Mouse (Mus musculus) gastrocnemius, postnatal 25 days (tissue): ENCODE results near the gene Hsd3b7. TPM values are rescaled to one million over a fixed set of nuclear protein-coding genes. Genes with fewer than 3 reads are reported as not detected.
"Not testable (repeated sequence)": the region's sequence is repeated elsewhere in the genome, so short reads cannot be mapped to it uniquely, and the experiment has no call there.

Experiments used
- DNase-seq: peaks from one replicate; pipeline ENCODE4 v3.0.0; 2022
- total RNA-seq, 2 experiments: library from RNA; stranded (reverse); gene quantifications; 1 replicate in 1 of 2; 2 replicates in 1 of 2; pipeline ENCODE4 v1.2.3; 2021

The Hsd3b7 gene
- total RNA-seq, 2 experiments from 2014 or later, result 4.4 to 9.1 TPM

DNA sequence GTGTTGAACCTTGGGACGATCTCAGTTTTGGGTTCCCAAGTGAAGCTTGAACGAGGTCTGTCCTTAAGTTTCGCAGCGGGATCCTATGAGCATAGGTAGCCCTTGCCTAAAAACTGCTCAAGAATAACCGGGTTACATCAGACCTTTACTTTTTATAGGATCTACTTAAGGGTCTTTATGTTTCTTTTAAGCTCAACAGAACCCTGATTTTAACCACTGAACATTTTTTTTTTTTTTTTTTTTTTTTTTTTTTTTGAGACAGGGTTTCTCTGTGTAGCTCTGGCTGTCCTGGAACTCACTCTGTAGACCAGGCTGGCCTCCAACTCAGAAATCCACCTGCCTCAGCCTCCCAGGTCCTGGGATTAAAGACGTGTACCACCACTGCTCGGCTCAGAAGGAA, 24.6 kb upstream of the Hsd3b7 start:
- not testable (repeated sequence) for DNase-seq

DNA sequence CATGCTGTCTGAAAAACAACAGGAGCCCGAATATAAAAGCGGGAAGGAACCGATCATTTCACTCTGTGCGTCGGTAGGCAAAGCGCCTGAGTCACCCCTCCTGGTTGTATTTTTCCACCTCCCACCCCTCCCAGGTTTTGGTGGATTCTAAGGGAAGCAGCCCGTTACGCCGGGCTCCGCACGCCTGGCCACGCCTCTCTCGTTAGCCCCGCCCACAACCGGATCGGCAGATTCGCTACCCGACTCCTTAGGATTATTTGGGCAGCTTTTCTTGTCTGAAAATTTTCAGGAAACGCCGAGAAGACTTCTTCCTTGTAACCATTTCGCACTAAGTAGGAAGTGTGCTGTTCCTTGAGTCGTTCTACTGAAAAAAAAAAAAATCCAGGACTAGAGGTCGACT, 24.0 kb upstream of the Hsd3b7 start, which contains the start of gene Setd1a:
Gene Setd1a (plus strand): TSS at position 245 of the 400 bp plus-strand sequence.
- DNase-seq, result peak; percentile 77

DNA sequence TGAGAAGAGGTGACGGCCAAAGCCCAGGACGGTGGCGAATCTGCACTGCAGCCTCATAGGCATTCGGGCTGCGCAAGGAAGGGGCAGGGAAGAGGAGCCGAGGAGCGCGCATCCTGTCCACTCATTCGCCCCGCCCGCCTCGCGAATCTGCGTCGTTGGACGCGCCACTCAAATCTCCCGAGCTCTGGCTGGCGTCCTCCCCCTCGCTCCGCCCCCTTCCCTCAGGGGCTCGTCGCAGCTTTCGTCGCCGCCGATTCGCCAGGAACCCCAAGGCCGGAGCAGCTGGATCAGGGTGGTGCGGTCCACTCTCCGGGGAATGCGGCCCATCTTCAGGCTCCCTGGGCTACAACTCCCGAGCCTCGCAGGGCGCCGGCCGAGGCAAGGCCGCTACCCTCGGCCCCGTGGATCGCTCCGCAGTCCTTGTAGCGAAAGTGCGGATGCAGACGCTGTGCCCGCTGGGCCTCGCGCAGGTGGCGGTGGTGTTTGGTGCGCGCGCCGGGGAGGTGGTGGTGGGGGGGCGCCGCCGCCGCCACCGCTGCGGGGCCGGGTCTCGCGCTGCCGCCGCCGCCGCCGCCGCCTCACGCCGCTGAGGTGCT, 23.4 kb upstream of the Hsd3b7 start:
- peak; percentile 96 for DNase-seq

DNA sequence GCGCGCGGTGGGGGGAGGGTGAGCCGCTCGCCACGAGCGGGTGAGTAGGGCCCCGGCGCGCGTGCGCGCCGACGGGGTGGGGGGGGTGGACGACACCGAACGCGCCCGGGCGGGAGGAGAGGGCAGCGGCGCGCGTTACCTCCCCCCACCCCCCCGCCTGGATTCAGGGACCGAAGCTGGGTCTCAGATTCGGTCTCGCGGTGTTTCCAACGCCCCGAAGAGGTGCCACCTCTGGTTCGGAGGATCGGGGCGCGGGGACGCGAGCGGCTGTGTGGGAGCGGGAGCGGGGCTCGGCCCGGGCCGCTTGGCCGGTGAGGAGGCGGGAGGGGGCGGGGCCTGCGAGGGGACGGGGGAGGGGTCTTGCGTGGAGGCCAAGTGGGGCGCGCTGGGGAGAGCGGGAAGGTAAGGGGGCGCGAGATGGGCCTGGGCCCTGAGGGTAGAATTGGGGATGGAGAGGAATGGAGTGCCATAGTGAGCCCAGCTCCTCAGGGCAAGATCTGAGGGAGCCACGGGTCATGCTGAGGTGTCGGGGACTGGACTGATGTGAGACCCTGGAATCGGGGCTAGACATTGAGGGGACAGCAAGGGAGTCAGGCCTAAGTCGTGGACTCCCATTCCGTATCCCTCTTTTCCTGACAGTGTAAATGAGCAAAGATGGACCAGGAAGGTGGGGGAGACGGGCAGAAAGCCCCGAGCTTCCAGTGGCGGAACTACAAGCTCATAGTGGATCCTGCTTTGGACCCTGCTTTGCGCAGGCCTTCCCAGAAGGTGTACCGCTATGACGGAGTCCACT, 22.7 kb upstream of the Hsd3b7 start:
- DNase-seq, result peak; percentile 60

DNA sequence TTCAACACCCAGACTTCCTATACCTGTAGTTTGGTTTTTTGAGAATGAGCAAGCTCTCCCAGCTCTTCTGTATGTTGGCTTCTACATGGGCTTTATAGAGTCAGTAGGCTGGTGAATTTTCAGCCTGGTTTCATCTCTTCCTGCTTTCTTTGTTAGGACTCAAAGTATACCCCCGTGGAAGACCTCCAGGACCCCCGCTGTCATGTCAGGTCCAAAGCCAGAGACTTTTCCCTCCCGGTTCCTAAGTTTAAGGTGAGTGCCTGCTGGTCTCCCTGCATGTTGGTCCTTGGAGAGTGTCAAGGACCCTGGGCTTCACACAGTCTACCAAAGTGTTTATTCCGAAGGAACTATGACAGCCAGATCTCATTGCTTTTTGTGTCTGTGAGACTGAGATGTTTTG, 22.1 kb upstream of the Hsd3b7 start:
- no peak for DNase-seq

DNA sequence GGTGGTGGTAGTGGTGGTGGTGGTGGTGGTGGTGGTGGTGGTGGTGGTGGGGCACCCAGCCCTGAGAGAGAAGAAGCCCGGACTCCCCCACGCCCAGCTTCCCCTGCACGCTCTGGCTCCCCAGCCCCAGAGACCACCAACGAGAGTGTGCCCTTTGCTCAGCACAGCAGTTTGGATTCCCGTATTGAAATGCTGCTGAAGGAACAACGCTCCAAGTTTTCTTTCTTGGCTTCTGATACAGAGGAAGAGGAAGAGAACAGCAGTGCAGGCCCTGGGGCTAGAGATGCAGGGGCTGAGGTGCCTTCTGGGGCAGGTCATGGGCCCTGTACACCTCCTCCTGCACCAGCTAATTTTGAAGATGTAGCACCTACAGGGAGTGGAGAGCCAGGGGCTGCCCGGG, 15.1 kb upstream of the Hsd3b7 start, which contains the start of gene Gm49388:
Gene Gm49388 (plus strand): TSS at position 301 of the 400 bp plus-strand sequence.
- DNase-seq, result no peak

DNA sequence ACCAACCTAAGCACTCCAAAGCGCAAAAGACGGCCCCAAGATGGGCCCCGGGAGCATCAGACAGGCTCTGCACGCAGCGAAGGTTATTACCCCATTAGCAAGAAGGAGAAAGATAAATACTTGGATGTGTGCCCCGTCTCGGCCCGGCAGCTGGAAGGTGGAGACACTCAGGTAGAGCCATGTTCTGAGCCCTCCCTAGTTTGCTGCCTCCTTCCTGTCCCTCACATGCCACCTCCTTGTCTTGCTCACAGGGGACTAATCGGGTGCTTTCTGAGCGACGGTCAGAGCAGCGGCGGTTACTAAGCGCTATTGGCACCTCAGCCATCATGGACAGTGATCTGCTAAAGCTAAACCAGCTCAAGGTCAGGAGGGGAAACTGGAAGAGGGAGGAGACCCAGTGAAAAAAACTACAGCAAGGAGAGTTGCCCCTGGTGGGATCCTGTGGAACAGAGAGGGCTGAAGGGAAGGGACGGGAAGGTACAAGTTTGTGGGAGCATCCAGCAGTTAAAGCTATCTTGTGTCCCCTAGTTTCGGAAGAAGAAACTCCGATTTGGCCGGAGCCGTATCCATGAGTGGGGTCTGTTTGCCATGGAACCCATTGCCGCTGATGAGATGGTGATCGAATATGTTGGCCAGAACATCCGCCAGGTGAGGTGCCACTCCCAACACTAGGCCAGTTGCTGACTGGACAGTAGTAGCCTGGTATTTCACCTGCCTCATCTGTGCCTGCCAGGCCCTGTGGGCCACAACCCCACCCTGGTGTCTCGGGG, 3.1 kb upstream of the Hsd3b7 start:
- DNase-seq, result no peak

DNA sequence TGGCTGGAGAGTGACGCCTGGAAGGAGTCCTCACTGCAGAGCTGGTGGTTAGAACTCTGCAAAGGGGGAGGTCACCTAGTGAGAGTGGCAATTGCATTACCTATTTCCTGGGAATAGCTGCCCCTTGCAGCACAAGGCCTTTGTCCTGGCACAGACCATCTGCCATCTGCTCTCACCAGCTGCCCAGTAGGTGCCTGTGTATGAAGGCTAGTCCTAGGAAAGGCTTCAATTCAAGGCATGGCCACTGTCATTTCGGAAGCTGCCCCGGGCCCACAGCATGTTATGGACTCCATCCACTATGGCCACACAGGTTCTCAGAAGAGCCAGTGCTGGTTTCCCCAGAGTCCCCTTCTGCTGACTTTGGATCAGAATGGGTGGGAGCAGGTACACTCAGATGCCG, 1.8 kb upstream of the Hsd3b7 start:
- DNase-seq, result no peak

DNA sequence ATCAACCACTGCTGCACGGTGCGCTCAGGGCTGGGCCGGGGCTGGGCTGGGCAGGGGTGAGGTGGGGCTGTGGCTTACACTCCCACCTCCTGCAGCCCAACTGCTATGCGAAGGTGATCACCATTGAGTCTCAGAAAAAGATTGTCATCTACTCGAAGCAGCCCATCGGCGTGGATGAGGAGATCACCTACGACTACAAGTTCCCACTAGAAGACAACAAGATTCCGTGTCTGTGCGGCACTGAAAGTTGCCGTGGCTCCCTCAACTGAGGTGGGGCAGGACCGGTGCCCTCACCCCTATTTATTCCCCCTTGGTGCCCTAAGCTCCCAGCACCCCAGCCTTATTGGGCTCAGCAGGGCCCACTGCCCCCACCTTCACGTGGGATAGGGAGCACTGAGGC, 1.2 kb upstream of the Hsd3b7 start:
- no peak for DNase-seq

DNA sequence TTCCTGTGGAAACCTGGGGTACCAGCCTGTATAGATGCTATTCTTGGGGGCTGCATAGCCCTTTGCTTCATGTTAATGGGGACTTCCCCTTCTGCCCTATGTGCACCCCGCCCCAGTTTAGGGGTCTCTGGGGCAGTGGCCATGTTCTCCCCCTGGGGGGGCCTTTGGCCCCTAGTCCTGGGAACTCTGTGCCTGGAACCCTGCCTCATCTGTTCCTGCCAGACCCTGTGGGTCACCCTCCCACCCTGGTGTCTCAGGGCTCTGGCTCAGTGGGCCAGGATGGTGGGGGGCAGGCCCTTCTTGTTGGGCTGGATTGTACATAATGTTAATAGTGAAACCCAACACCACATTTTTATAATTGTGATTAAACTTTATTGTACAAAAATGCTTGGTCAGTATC, 666 bp upstream of the Hsd3b7 start:
- no peak for DNase-seq

DNA sequence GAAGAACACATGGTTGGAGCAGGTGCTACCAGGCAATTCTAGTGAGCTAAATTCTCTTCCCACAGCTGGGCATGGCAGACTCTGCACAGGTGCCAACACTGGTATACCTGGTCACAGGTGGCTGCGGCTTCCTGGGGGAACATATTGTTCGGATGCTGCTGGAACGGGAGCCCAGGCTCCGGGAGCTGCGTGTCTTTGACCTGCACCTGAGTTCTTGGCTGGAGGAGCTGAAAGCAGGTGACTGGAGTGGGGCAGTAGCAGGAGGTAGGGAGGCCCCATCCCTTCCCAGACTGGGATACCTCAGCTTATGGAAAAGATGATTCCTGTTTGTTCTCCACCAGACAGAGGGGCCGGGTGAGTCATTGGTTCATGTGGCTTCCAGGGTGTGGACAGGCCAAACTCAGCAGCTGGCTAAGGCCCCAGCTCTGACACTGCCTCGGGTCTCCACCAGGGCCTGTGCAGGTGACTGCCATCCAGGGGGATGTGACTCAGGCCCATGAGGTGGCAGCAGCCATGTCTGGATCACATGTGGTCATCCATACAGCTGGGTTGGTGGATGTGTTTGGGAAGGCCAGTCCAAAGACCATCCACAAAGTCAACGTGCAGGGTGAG, 712 bp downstream of the Hsd3b7 start:
- DNase-seq, result peak; percentile 45

DNA sequence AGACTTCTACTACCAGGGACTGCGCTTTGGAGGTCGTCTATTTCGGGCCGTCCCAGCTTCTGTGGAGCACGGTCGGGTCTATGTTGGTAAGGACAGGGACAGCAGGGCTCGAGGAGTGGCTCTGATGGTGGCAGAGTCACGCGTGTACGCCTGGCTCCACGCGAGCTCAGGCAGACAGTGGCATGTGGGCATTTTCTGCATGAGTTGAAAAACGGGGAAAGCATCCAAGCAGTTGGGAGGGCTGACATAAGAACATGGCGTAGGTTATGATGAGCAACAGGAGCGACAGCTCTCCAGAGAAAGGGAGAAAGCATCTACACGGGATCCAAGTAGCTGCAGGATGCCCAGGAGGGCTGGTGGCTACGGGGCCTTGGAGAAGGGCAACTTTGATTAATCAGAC, 1.9 kb downstream of the Hsd3b7 start:
- no peak for DNase-seq

DNA sequence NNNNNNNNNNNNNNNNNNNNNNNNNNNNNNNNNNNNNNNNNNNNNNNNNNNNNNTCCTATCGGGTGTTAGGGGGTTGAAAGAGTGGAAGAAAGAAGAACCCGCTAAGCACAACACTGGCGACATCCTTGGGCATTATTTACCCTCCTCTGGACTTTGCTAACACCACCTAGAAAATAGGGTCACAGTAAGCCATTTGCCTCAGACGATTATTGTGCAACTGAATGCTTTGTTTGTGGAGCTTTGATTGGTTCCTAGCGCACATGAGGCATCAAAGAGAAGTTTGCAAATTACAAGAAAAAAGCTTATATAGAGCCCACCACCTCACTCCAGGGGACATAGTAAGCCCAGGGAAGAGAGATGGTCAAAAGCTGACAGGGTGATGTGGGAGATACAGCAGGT, 8.4 kb downstream of the Hsd3b7 start:
- DNase-seq, result no peak

DNA sequence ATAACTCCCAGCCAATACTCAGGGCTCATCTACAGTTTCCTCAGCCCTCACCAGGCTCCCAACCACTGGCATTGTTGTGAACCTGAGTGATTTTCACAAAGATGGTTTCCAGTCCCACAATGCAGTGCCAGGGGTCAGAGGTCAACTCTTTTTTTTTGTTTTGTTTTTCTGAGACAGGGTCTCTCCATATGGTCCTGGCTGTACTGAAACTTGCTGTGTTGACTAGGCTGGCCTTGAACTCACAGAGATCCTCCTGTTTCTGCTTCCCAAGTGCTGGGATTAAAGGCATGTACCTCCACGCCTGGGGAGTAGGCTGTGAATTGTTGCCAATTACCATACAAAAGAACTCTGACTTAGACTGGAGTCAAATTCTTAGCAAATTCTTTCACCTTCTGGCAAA, 9.4 kb downstream of the Hsd3b7 start:
- no peak for DNase-seq

DNA sequence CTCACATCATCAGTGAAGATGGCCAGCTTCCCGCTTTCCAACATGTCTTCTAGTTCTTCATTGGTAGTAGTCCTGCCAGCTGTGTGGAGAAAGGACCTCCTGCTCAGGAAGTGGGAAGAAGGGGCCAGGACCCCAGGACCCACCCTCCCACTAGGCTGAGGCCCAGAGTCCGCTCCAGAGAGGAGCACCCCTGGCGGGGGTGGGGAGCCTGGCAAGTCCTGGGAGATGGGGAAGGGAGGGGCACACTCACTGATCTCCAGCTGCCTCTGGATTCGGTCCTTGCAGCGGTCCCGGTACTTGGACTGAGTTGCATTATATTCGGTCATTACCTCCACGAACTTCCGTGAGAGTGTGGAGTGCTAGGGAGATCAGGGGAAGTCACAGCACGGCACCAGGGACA, 10.2 kb downstream of the Hsd3b7 start:
- DNase-seq, result no peak

DNA sequence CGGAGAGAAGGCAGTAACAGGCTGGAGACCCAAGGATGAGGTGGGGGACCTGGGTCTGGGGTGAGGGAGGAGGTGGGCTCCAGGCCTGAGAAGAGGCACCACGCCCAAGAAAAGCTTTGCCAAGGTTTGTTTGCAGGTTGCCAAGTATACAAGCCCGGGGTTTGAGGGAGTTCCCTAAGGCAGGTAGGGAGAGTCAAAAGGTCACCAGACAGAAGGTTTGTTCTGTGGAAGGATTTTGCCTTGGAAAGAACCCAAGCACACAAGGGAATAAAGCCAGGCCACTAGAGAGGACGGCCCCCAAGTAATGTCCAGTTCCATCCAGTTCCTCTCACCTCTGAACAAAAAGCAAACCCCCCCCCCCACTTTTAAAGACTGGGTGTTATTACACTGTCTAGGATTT, 10.8 kb downstream of the Hsd3b7 start:
- DNase-seq, result no peak

DNA sequence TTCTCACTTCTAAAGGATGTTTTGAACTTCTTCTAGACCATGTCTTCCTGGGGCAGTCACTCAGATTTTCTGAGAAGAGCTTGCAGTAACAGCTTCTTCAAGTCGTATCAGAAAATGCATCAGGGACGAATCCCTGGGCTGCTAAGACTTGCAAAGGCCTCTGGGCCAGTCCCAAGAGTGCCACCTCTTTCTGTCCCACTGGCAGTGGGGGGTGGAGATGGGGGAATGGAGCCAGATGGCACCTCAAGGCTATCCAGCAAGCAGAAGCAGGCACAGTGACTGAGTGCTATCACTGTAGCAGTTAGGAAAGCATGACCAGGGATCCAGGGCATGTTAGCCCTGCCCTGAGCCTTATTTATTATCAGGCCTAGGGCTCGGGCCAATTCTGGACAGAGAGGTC, 11.9 kb downstream of the Hsd3b7 start:
- no peak for DNase-seq

DNA sequence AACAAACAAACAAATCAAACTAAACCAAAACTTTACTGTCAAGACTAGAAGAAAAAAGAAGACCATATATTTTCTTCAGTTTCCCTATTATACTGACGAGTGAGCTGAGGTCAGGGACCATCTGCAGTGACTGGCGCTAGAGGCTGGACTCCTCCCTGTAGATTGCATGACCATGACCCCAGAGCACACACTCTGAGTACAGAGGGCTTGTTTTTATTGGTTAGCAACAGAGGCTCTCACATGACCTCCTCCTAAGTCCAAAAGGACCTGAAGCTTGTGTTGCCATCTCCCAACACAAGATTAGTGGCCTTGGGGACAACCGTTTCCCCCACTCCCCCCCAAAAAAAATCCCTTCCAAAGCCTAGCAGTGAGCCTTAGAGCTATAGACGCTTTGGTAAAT, 13.4 kb downstream of the Hsd3b7 start:
- no peak for DNase-seq

DNA sequence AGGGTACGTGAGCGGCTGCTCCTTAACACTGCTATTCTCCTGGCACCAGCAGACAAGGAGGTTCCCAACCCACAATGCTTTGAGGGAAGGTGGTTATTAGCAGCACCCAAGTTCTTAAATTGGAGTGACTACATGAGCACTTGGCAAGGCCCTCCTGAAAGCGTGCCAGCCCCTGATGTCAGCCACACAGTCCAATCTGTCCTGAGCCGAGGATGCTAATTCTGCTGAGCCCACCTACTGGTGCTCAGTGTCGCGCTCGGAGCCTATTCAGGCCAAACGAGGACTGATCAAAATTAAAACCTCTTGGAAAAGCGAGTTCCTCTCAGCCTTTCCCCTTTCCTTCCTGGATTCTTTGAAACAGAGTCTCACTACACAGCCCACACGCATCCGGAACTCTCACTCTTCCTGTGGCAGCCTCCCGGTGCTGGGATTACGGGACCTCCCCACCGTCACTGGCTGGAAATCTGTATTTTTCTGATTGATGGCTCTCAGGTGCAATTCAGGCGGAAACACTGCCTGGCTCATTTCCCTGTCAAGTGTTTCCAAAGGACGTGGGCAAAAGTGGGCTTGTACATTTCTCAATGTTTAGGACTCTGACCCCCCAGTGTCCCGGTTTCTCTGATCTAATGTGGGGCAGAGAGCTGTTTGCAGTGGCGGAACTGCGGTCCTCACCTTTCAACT, 14.0 kb downstream of the Hsd3b7 start:
- DNase-seq, result peak; percentile 79

DNA sequence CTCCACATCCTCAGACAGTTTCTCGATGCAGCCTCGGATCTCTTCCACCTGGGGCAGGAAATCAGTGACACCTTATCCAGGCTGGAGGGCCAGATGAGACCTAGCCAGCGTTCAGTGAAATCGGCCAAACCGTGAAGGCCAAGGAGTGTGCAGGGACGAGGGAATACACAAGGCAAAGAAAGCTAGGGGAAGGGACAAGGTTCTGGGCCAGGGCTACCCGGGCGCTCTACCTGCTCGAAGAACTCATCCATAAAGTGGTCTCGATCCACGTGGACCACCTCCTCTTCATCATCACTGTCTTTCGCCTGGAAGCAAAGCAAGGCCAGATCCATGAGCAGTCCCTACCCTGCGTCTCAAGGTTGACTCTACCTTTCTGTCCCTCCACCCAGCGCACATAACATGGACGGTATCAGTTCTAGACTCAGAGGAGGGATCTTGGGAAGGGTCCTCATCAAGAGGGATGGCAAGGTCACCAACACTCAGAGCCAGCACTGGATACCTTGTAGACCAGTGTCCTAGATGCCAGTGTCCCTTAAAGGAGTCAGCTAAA, 14.8 kb downstream of the Hsd3b7 start:
- no peak for DNase-seq

DNA sequence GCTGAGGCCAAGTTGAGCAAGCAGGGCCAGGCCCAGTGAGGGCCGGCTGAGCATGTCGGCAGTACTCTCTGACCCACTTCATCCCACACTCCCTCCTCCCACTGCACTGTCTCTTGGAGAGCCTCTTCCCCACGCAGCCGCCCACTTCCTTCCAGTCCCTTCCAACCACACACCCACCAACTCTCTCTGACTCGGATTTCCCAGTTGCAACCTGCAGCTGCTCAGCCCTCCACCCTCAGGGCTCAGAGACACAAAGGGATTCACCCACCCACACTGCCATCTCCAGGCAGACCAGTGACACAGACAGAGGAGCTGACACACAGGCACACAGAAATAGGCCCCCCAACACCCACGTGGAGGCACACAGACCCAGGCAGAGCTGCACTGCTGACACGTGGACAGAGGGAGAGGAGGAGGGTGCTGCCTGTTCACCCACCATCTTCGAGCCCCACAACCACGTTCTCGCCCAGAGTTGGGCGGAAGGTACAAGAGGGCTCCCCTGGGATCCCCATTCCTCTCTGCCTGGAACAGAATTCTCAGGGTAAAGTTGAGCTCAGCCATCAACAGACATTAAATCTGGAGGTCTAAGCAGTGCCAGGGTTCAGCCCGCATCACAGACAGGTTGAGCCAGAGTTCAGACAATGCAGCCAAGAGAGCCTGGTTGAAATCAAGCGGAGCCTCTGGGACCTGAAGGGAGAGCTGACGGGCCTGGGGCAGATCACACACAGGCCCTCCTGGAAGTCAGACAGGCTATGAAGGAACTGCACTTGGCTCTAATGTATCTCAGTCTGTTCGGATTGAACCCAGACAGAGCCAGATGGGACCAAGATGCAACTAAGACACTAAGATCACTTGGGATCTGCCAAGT, 15.8 kb downstream of the Hsd3b7 start:
- peak; percentile 79 for DNase-seq
